Mouse (Mus musculus): ENCODE measurements around the gene Hs3st3b1. TPM values are rescaled to one million over a fixed set of nuclear protein-coding genes. Genes with fewer than 3 reads are reported as not detected.
A peak's percentile ranks its signal among the peaks of the same experiment; 100 is the strongest.

The Hs3st3b1 gene
- polyA plus RNA-seq, 1 experiment from 2014 or later: 21.1 TPM

DNA sequence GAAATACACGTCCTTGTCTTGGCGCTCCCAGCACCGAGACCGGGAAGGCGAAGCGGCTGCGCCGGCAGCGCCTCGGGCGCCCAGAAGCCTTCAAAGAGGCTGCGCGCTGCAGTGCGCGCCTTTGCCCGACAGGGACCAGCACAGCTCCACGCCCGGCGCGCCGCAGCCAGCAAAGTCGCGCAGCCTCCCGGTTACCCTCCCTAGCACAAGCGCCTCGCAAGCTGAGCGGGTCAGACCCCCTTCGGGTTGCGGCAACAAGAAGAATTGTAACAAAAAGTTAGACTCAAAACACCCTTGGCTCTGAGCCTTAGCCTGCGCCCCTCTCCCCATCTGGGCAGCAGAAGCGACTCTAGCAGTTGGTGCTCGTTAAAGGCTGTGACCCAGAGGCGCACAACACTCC, 1.6 kb downstream of the Hs3st3b1 start:
- under 1% methylated on average over 33 of the region's 33 CpGs for WGBS (ENCODE audit: insufficient replicate concordance)
- DNase-seq (peak; percentile 80), ATAC-seq (peak; percentile 17; the same call in 1 of the 2 replicates)
- peak; percentile 75 for TF ChIP-seq CTCF (IDR thresholded peaks at IDR 0.05; ENCODE audit: low read depth)
- TF ChIP-seq EP300 (IDR thresholded peaks at IDR 0.05; ENCODE audit: low read depth): no peak
- Histone ChIP-seq H3K27me3 (ENCODE audit: insufficient read depth, low read length) (peaks cover 72% of the 10 kb centered on the region), H3K27ac (ENCODE audit: low read depth) (peak overlapping the region; percentile 89), H3K9ac (replicated peaks) (peak overlapping the region; percentile 77), H3K4me3 (ENCODE audit: low read depth, low read length) (peak overlapping the region; percentile 67), H3K4me1 (ENCODE audit: insufficient read depth) (peaks cover 18% of the 10 kb centered on the region; the same call in 1 of the 2 replicates), H3K9me3 (ENCODE audit: low read length) (no peaks in the 10 kb centered on the region), H3K36me3 (replicated peaks; ENCODE audit: insufficient read depth, low read length) (no peaks in the 10 kb centered on the region), H3K4me2 (ENCODE audit: low read depth, low read length) (peak overlapping the region; percentile 75)

DNA sequence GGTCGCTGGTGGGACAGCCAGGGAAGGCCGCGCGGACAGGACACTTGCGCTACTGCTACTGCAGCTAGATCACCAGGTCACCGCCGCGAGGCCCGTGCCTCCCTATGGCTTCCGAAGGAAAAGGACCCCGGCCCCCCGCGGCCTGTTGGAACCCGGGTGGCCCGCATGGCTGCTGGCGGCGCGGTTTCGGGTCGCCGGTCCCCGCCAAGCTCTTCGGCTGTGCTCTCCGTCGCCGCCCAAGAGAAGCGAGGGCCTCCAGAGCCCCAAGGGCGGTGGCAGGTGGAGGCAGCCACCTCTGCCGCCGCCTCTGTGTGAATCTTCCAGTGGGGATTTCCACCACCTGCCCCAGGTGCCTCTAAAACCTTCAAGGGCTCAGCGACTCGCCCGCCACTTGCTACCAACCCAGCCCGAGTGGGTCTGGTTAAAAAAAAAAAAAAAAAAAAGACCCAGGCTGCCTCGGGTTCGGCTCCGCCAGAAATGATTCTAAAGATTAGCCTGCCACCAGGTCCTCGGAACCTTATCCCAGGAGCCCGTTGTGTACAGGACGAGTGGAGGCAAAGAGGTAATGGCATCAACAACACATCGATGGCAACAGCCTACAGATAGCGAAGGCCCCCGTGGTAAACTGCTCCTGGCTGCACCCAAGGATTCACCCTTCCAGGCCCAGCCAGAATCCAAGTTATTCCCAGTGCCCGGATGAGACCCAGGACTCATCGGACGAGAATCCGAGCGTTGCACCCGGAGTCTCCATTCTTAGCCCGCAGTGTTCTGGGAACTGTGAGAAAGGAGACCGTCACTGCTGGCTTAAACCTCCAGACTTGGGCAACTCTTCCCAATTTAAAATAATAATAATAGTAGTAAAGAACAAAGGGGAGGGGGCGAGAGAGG, 2.6 kb downstream of the Hs3st3b1 start:
- Histone ChIP-seq H3K4me2 (ENCODE audit: low read depth, low read length) (peak overlapping the region; percentile 75), H3K4me1 (ENCODE audit: insufficient read depth) (peaks cover 15% of the 10 kb centered on the region), H3K4me3 (ENCODE audit: low read depth, low read length) (peak overlapping the region; percentile 67), H3K27ac (ENCODE audit: low read depth) (peak overlapping the region; percentile 89), H3K36me3 (replicated peaks; ENCODE audit: insufficient read depth, low read length) (no peaks in the 10 kb centered on the region), H3K9ac (replicated peaks) (peak overlapping the region; percentile 77), H3K9me3 (ENCODE audit: low read length) (no peaks in the 10 kb centered on the region), H3K27me3 (ENCODE audit: insufficient read depth, low read length) (peaks cover 64% of the 10 kb centered on the region)
- 5% methylated on average over 52 of the region's 52 CpGs for WGBS (ENCODE audit: insufficient replicate concordance)
- DNase-seq (no peak), ATAC-seq (no peak)
- TF ChIP-seq CTCF (IDR thresholded peaks at IDR 0.05; ENCODE audit: low read depth) (no peak), EP300 (IDR thresholded peaks at IDR 0.05; ENCODE audit: low read depth) (no peak)

GRCm38 (mm10) chr11:63918321-63919105, 3.6 kb downstream of the Hs3st3b1 start:
- peaks cover 55% of the 10 kb centered on the region for H3K27me3 ChIP-seq (ENCODE audit: insufficient read depth, low read length)
- H3K4me3 ChIP-seq (ENCODE audit: low read depth, low read length): peak overlapping the region; percentile 67
- TF ChIP-seq EP300 (IDR thresholded peaks at IDR 0.05; ENCODE audit: low read depth): no peak
- TF ChIP-seq CTCF (IDR thresholded peaks at IDR 0.05; ENCODE audit: low read depth): no peak
- peak overlapping the region; percentile 75 for H3K4me2 ChIP-seq (ENCODE audit: low read depth, low read length)
- peaks cover 20% of the 10 kb centered on the region for H3K4me1 ChIP-seq (ENCODE audit: insufficient read depth)
- H3K9me3 ChIP-seq (ENCODE audit: low read length): no peaks in the 10 kb centered on the region
- 26% methylated on average over 17 of the region's 17 CpGs for WGBS (ENCODE audit: insufficient replicate concordance)
- peak overlapping the region; percentile 89 for H3K27ac ChIP-seq (ENCODE audit: low read depth)
- no peaks in the 10 kb centered on the region for H3K36me3 ChIP-seq (replicated peaks; ENCODE audit: insufficient read depth, low read length)
- ATAC-seq: peak; percentile 44
- H3K9ac ChIP-seq (replicated peaks): peak overlapping the region; percentile 77
- peak; percentile 67 for DNase-seq

GRCm38 (mm10) chr11:63917561-63917960, 4.5 kb downstream of the Hs3st3b1 start:
- Histone ChIP-seq H3K9ac (replicated peaks) (no peak overlapping the region), H3K4me3 (ENCODE audit: low read depth, low read length) (0 out of 2 replicates have a peak overlapping the region, but pooled peaks have one; percentile 8), H3K4me1 (ENCODE audit: insufficient read depth) (peaks cover 12% of the 10 kb centered on the region), H3K36me3 (replicated peaks; ENCODE audit: insufficient read depth, low read length) (no peaks in the 10 kb centered on the region), H3K27ac (ENCODE audit: low read depth) (peak overlapping the region; percentile 41; the same call in 1 of the 2 replicates), H3K4me2 (ENCODE audit: low read depth, low read length) (peak overlapping the region; percentile 75), H3K9me3 (ENCODE audit: low read length) (no peaks in the 10 kb centered on the region), H3K27me3 (ENCODE audit: insufficient read depth, low read length) (peaks cover 45% of the 10 kb centered on the region)
- ATAC-seq (no peak), DNase-seq (no peak)
- TF ChIP-seq CTCF (IDR thresholded peaks at IDR 0.05; ENCODE audit: low read depth): no peak
- no peak for TF ChIP-seq EP300 (IDR thresholded peaks at IDR 0.05; ENCODE audit: low read depth)
- WGBS (ENCODE audit: insufficient replicate concordance): 21% methylated on average over 6 of the region's 6 CpGs

DNA sequence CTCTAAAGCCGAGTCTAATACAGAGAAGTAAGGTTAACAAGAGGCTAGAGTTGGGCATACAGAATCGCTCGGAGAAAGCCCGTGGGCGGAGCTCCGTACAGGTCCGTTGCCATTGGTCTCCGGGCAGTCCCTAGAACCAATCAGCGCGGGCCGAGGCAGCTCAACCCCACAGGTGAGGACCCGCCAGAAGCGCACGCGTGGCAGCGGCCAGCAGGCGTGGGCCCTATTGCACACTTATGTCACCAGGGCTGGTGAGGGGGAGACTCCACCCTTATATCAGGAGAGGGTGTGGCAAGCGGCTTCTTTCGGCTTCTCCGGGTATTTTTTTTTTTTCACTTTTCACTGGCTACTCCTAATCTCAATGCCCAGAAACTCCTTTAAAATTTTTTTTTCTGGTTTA, 7.7 kb downstream of the Hs3st3b1 start:
- peak overlapping the region; percentile 39 for H3K27ac ChIP-seq (ENCODE audit: low read depth)
- peak overlapping the region; percentile 36 for H3K4me3 ChIP-seq (ENCODE audit: low read depth, low read length)
- H3K9me3 ChIP-seq (ENCODE audit: low read length): no peaks in the 10 kb centered on the region
- 2% methylated on average over 20 of the region's 20 CpGs for WGBS (ENCODE audit: insufficient replicate concordance)
- H3K27me3 ChIP-seq (ENCODE audit: insufficient read depth, low read length): peaks cover 13% of the 10 kb centered on the region
- no peak for TF ChIP-seq CTCF (IDR thresholded peaks at IDR 0.05; ENCODE audit: low read depth)
- no peak for TF ChIP-seq EP300 (IDR thresholded peaks at IDR 0.05; ENCODE audit: low read depth)
- H3K36me3 ChIP-seq (replicated peaks; ENCODE audit: insufficient read depth, low read length): no peaks in the 10 kb centered on the region
- ATAC-seq (peak; percentile 85), DNase-seq (peak; percentile 81)
- peaks cover 19% of the 10 kb centered on the region for H3K4me1 ChIP-seq (ENCODE audit: insufficient read depth)
- peak overlapping the region; percentile 65 for H3K4me2 ChIP-seq (ENCODE audit: low read depth, low read length)
- peak overlapping the region; percentile 38; the same call in 1 of the 2 replicates for H3K9ac ChIP-seq (replicated peaks)

DNA sequence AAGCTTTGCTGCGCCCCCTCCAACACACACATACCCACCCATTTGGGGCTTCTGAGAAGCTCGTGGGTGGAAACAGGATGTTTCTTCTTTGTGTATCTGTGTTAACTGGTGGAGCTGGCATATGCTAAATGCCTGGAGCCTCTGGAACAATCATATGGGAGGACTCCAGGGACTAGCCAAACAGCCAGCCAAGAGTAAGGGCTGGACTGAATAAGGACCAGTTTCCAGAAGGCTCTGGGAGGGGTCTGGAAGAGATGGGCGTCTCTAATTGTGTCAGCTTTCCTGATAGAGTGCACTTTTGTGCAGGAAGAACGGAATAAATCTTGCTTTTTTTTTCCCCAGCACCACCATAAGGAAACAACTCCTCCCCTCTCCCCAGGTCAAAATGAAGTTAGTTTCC, 8.2 kb downstream of the Hs3st3b1 start:
- 34% methylated on average over 4 of the region's 4 CpGs for WGBS (ENCODE audit: insufficient replicate concordance)
- DNase-seq (no peak), ATAC-seq (no peak)
- Histone ChIP-seq H3K9ac (replicated peaks) (no peak overlapping the region), H3K4me2 (ENCODE audit: low read depth, low read length) (peak overlapping the region; percentile 65), H3K4me3 (ENCODE audit: low read depth, low read length) (peak overlapping the region; percentile 36; the same call in 1 of the 2 replicates), H3K27ac (ENCODE audit: low read depth) (peak overlapping the region; percentile 39), H3K36me3 (replicated peaks; ENCODE audit: insufficient read depth, low read length) (no peaks in the 10 kb centered on the region), H3K27me3 (ENCODE audit: insufficient read depth, low read length) (peaks cover 9% of the 10 kb centered on the region; the same call in 1 of the 2 replicates), H3K9me3 (ENCODE audit: low read length) (no peaks in the 10 kb centered on the region), H3K4me1 (ENCODE audit: insufficient read depth) (peaks cover 19% of the 10 kb centered on the region)
- TF ChIP-seq CTCF (IDR thresholded peaks at IDR 0.05; ENCODE audit: low read depth): no peak
- TF ChIP-seq EP300 (IDR thresholded peaks at IDR 0.05; ENCODE audit: low read depth): no peak
